Mouse (Mus musculus) heart, adult 10 weeks (tissue): ENCODE measurements around the gene H2-T22. TPM values are rescaled to one million over a fixed set of nuclear protein-coding genes. Genes with fewer than 3 reads are reported as not detected.

Experiments used
- polyA plus RNA-seq: library from polyadenylated mRNA; stranded (reverse); fragments of 350-450 nt; fragmentation: Illumina TruSeq; extraction: RNeasy Lipid Tissue Mini Kit (QIAGEN cat#74804); gene quantifications from one replicate; pipeline ENCODE4 v1.2.3, GENCODE M21; 2014; ENCODE audit warnings: low read depth, low replicate concordance

The H2-T22 gene
- 22.8 TPM for polyA plus RNA-seq

DNA sequence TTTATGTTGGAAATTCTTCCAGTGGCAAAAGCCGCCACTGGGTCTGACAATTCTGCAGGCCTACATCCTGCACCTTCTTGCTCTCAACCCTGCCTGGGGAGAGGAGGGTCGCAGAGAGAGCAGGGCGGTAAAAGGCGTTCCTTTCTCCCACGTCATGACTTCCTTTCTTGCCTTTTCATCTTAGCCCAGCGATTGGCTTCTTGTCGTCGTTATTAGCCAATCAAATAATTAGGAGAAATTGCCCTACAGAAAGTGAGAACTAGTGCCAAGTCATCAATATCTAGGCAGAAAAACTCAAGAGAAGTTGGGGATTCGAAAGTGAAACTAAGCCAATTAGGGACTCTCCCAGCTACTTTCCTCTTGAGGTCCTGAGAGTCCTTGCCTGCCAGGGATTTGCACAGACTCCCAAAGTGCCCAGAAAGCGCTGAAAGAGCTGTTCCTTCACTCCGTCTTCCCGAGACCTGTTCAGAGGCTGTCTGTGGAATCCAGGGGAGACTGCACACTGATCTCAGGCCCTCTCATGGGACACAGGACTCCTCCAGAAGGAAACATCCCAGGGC lies at the start of gene H2-T22, which contains the start of gene Gm6034:
H2-T22 (minus strand) TSS at position 138 of the 560 bp plus-strand sequence.
Gm6034 (plus strand) TSS at position 352 of the 560 bp plus-strand sequence.

DNA sequence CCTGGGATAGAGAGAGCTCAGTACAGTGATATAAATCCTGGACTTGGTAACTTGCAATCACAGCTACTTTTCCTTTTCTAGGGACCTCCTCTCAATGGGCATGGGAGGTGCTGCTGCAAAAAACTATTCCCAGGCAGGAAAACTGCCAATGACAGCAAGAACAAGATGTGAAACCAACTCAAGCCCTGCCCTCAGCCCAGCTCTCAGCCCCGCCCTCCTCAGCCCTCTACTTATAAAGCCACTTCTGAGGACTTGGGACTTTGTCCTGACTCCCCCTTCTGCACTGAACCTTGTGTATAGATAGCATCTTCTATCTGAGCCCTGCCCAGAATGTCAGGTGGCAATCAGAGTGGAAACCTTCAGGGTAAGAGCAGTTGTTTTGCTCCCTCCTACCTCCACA lies 15.8 kb upstream of the H2-T22 start, which contains the start of gene Gm11127:
Gm11127 (minus strand) TSS at position 10 of the 400 bp plus-strand sequence.

GRCm38 (mm10) chr17:36032351-36032875 lies 10.1 kb downstream of the H2-T22 start, which contains the start of gene H2-T23:
H2-T23 (minus strand) TSS chr17:36032855.

GRCm38 (mm10) chr17:36020191-36021073 lies 22.1 kb downstream of the H2-T22 start, which contains the start of gene H2-T24:
H2-T24 (minus strand) TSS chr17:36020560.

Other genes with a start within 250 kb of the H2-T22 start
- gene Ier3, start 221.1 kb downstream of the H2-T22 start, polyA plus RNA-seq, result 49.8 TPM
- gene Flot1, start 219.5 kb downstream of the H2-T22 start, polyA plus RNA-seq, result 165 TPM
- gene Tubb5, start 204.4 kb downstream of the H2-T22 start, polyA plus RNA-seq, result 61.0 TPM
- gene Mdc1, start 201.2 kb downstream of the H2-T22 start, polyA plus RNA-seq, result 11.2 TPM
- gene Nrm, start 181.4 kb downstream of the H2-T22 start, polyA plus RNA-seq, result 2.1 TPM
- 15.0 TPM for gene Ppp1r18, start 177.2 kb downstream of the H2-T22 start, polyA plus RNA-seq
- gene Dhx16, start 162.9 kb downstream of the H2-T22 start, polyA plus RNA-seq, result 35.4 TPM
- 140 TPM for gene 2310061I04Rik, start 145.3 kb downstream of the H2-T22 start, polyA plus RNA-seq
- gene Atat1, start 132.7 kb downstream of the H2-T22 start, polyA plus RNA-seq, result 9.7 TPM
- gene Mrps18b, start 126.4 kb downstream of the H2-T22 start, polyA plus RNA-seq, result 69.9 TPM
- gene Ppp1r10, start 126.3 kb downstream of the H2-T22 start, polyA plus RNA-seq, result 16.9 TPM
- 71.8 TPM for gene Abcf1, start 73.0 kb downstream of the H2-T22 start, polyA plus RNA-seq
- 26.8 TPM for gene Gnl1, start 62.9 kb downstream of the H2-T22 start, polyA plus RNA-seq
- gene Prr3, start 62.5 kb downstream of the H2-T22 start, polyA plus RNA-seq, result 5.0 TPM
- gene H2-T24, start 22.2 kb downstream of the H2-T22 start, polyA plus RNA-seq, result 7.0 TPM
- 36.4 TPM for gene H2-T23, start 9.9 kb downstream of the H2-T22 start, polyA plus RNA-seq
- not detected for gene Gm6034, start 214 bp upstream of the H2-T22 start, polyA plus RNA-seq
- gene Gm11127, start 15.6 kb upstream of the H2-T22 start, polyA plus RNA-seq, result not detected
- gene Gm19684, start 78.9 kb upstream of the H2-T22 start, polyA plus RNA-seq, result not detected
- gene Gm7030, start 86.7 kb upstream of the H2-T22 start, polyA plus RNA-seq, result not detected
- not detected for gene Gm8909, start 125.8 kb upstream of the H2-T22 start, polyA plus RNA-seq
- not detected for gene H2-T3, start 147.5 kb upstream of the H2-T22 start, polyA plus RNA-seq
- gene Rpp21, start 215.3 kb upstream of the H2-T22 start, polyA plus RNA-seq, result 49.0 TPM
- gene Trim39, start 229.5 kb upstream of the H2-T22 start, polyA plus RNA-seq, result 14.2 TPM
- not detected for gene H2-M10.2, start 243.7 kb upstream of the H2-T22 start, polyA plus RNA-seq